Mouse (Mus musculus): ENCODE measurements around the gene Myo5a. TPM values are rescaled to one million over a fixed set of nuclear protein-coding genes. Genes with fewer than 3 reads are reported as not detected.

Gene Myo5a
- total RNA-seq, 2 experiments from 2014 or later, result 11.0 to 11.7 TPM

GRCm38 (mm10) chr9:75171721-75172120, 100.9 kb downstream of the Myo5a start:
- DNase-seq (ENCODE audit: low spot score), result no peak
- intact Hi-C loops (cut with DNase I), result no loop called here

GRCm38 (mm10) chr9:75187646-75188260, 116.9 kb downstream of the Myo5a start:
- DNase-seq (ENCODE audit: low spot score), result no peak
- intact Hi-C loops (cut with DNase I), result no loop called here

GRCm38 (mm10) chr9:75193858-75194257, 123.0 kb downstream of the Myo5a start:
- DNase-seq (ENCODE audit: low spot score), result no peak

GRCm38 (mm10) chr9:75196335-75196734, 125.5 kb downstream of the Myo5a start:
- intact Hi-C loops (cut with DNase I), result loop anchor here (10.0 kb wide), 1 partner anchor 292 kb away; no protein-coding TSS in a partner anchor
- DNase-seq (ENCODE audit: low spot score), result no peak

More at GRCm38 (mm10) chr9:75193858-75194257, 123.0 kb downstream of the Myo5a start:
- intact Hi-C loops (cut with DNase I), result loop anchor here (10.0 kb wide), 1 partner anchor 289 kb away; no protein-coding TSS in a partner anchor

- intact Hi-C loops (cut with DNase I), result loop anchor here (10.0 kb wide), 1 partner anchor 292 kb away; no protein-coding TSS in a partner anchor
- no peak for DNase-seq (ENCODE audit: low spot score)
Observed at GRCm38 (mm10) chr9:75197297-75197696, 126.5 kb downstream of the Myo5a start.

GRCm38 (mm10) chr9:75201506-75201905, 130.7 kb downstream of the Myo5a start:
- DNase-seq (ENCODE audit: low spot score), result no peak
- intact Hi-C loops (cut with DNase I), result loop anchor here (5.0 kb wide), 1 partner anchor 149 kb away; no protein-coding TSS in a partner anchor

- DNase-seq (ENCODE audit: low spot score), result no peak
- intact Hi-C loops (cut with DNase I), result loop anchor here (5.0 kb wide), 1 partner anchor 150 kb away; no protein-coding TSS in a partner anchor
Observed at GRCm38 (mm10) chr9:75202036-75202435, 131.2 kb downstream of the Myo5a start.

GRCm38 (mm10) chr9:75209246-75209645, 138.4 kb downstream of the Myo5a start:
- DNase-seq (ENCODE audit: low spot score), result no peak
- intact Hi-C loops (cut with DNase I), result no loop called here

GRCm38 (mm10) chr9:75210269-75210668, 139.5 kb downstream of the Myo5a start:
- DNase-seq (ENCODE audit: low spot score), result no peak
- intact Hi-C loops (cut with DNase I), result loop anchor here (5.0 kb wide), 1 partner anchor 72 kb away; no protein-coding TSS in a partner anchor

GRCm38 (mm10) chr9:75214743-75215413, 144.1 kb downstream of the Myo5a start:
- intact Hi-C loops (cut with DNase I), result loop anchor here (5.0 kb wide), 1 partner anchor 67 kb away; no protein-coding TSS in a partner anchor

GRCm38 (mm10) chr9:75219942-75220341, 149.1 kb downstream of the Myo5a start:
- intact Hi-C loops (cut with DNase I), result no loop called here
- DNase-seq (ENCODE audit: low spot score), result no peak

More at GRCm38 (mm10) chr9:75214743-75215413, 144.1 kb downstream of the Myo5a start:
- no peak for DNase-seq (ENCODE audit: low spot score)

- no peak for DNase-seq (ENCODE audit: low spot score)
- intact Hi-C loops (cut with DNase I), result no loop called here
Observed at GRCm38 (mm10) chr9:75221420-75222287, 150.8 kb downstream of the Myo5a start.

GRCm38 (mm10) chr9:75231841-75232746, 161.3 kb downstream of the Myo5a start, which contains the start of gene Myo5c:
Myo5c (plus strand) TSS chr9:75232020.
- DNase-seq (ENCODE audit: low spot score), result peak; percentile 28
- intact Hi-C loops (cut with DNase I), result no loop called here

- no peak for DNase-seq (ENCODE audit: low spot score)
- intact Hi-C loops (cut with DNase I), result no loop called here
Observed at GRCm38 (mm10) chr9:75232860-75233259, 162.0 kb downstream of the Myo5a start.

GRCm38 (mm10) chr9:75234271-75234741, 163.5 kb downstream of the Myo5a start:
- DNase-seq (ENCODE audit: low spot score), result no peak
- intact Hi-C loops (cut with DNase I), result no loop called here

GRCm38 (mm10) chr9:75234983-75235627, 164.3 kb downstream of the Myo5a start:
- intact Hi-C loops (cut with DNase I), result no loop called here
- DNase-seq (ENCODE audit: low spot score), result no peak

GRCm38 (mm10) chr9:75235696-75236095, 164.9 kb downstream of the Myo5a start:
- no peak for DNase-seq (ENCODE audit: low spot score)
- intact Hi-C loops (cut with DNase I), result no loop called here
